Mouse (Mus musculus) regulatory T cell (primary cell): ENCODE results near the gene Rps8.

ENCODE experiments used
- in situ Hi-C: fragments of 300-600 bp; cut with MboI, MseI; formaldehyde crosslinking; loops from one replicate; pipeline ENCODE4 v1.15.1; 2025; ENCODE audit warnings: high pct_unique_total_duplicates

Rps8 gene

GRCm38 (mm10) chr4:117148815-117149214 is 7.2 kb downstream of the Rps8 start:
- in situ Hi-C loops = loop anchor here (25.0 kb wide), 1 partner anchor 1963 kb away; the partner anchor contains the start of gene Slc2a1

GRCm38 (mm10) chr4:117148047-117148713 is 7.9 kb downstream of the Rps8 start:
- in situ Hi-C loops = loop anchor here (25.0 kb wide), 1 partner anchor 1964 kb away; the partner anchor contains the start of gene Slc2a1

GRCm38 (mm10) chr4:117146176-117146575 is 9.9 kb downstream of the Rps8 start:
- in situ Hi-C loops = loop anchor here (25.0 kb wide), 1 partner anchor 1966 kb away; the partner anchor contains the start of gene Slc2a1

GRCm38 (mm10) chr4:117145248-117145647 is 10.8 kb downstream of the Rps8 start:
- in situ Hi-C loops = loop anchor here (25.0 kb wide), 1 partner anchor 1967 kb away; the partner anchor contains the start of gene Slc2a1

GRCm38 (mm10) chr4:117143023-117143422 is 13.0 kb downstream of the Rps8 start:
- in situ Hi-C loops = loop anchor here (5.0 to 25.0 kb wide), 2 partner anchors 146 to 1969 kb away; partner anchors contain the start of genes Hectd3 and Slc2a1

- in situ Hi-C loops = loop anchor here (5.0 to 25.0 kb wide), 2 partner anchors 143 to 1972 kb away; partner anchors contain the start of genes Hectd3 and Slc2a1
These were observed 15.4 kb downstream of the Rps8 start for GRCm38 (mm10) chr4:117140613-117141012.

- in situ Hi-C loops = loop anchor here (25.0 kb wide), 1 partner anchor 1973 kb away; the partner anchor contains the start of gene Slc2a1
These were observed 16.8 kb downstream of the Rps8 start for GRCm38 (mm10) chr4:117139217-117139612.

- in situ Hi-C loops = loop anchor here (25.0 kb wide), 1 partner anchor 1974 kb away; the partner anchor contains the start of gene Slc2a1
These were observed 17.5 kb downstream of the Rps8 start for GRCm38 (mm10) chr4:117138295-117139216.

GRCm38 (mm10) chr4:117136034-117136433 is 20.0 kb downstream of the Rps8 start:
- in situ Hi-C loops = loop anchor here (25.0 kb wide), 1 partner anchor 1976 kb away; the partner anchor contains the start of gene Slc2a1

GRCm38 (mm10) chr4:117134601-117134995 is 21.4 kb downstream of the Rps8 start:
- in situ Hi-C loops = loop anchor here (5.0 to 25.0 kb wide), 2 partner anchors 312 to 1978 kb away; partner anchors contain the start of genes Hpdl and Slc2a1

GRCm38 (mm10) chr4:117133817-117134600 is 22.0 kb downstream of the Rps8 start, which contains the start of gene Plk3:
TSS of gene Plk3 (minus strand) at chr4:117133963.
- in situ Hi-C loops = loop anchor here (5.0 to 25.0 kb wide), 2 partner anchors 312 to 1978 kb away; partner anchors contain the start of genes Hpdl and Slc2a1

GRCm38 (mm10) chr4:117133366-117133796 is 22.7 kb downstream of the Rps8 start:
- in situ Hi-C loops = loop anchor here (5.0 to 25.0 kb wide), 2 partner anchors 311 to 1979 kb away; partner anchors contain the start of genes Hpdl and Slc2a1

- in situ Hi-C loops = loop anchor here (5.0 to 25.0 kb wide), 2 partner anchors 310 to 1980 kb away; partner anchors contain the start of genes Hpdl and Slc2a1
These were observed 23.3 kb downstream of the Rps8 start for GRCm38 (mm10) chr4:117132794-117133143.

GRCm38 (mm10) chr4:117131890-117132793 is 23.9 kb downstream of the Rps8 start:
- in situ Hi-C loops = loop anchor here (5.0 to 25.0 kb wide), 2 partner anchors 310 to 1980 kb away; partner anchors contain the start of genes Hpdl and Slc2a1

- in situ Hi-C loops = loop anchor here (5.0 to 25.0 kb wide), 2 partner anchors 309 to 1981 kb away; partner anchors contain the start of genes Hpdl and Slc2a1
These were observed 24.8 kb downstream of the Rps8 start for GRCm38 (mm10) chr4:117131198-117131597.

- in situ Hi-C loops = loop anchor here (5.0 to 25.0 kb wide), 2 partner anchors 308 to 1982 kb away; partner anchors contain the start of genes Hpdl and Slc2a1
These were observed 25.3 kb downstream of the Rps8 start for GRCm38 (mm10) chr4:117130790-117131189.

- in situ Hi-C loops = loop anchor here (25.0 kb wide), 1 partner anchor 1984 kb away; the partner anchor contains the start of gene Slc2a1
These were observed 27.9 kb downstream of the Rps8 start for GRCm38 (mm10) chr4:117127991-117128686.

GRCm38 (mm10) chr4:117126675-117127290 is 29.3 kb downstream of the Rps8 start, which contains the start of gene Tctex1d4:
TSS of gene Tctex1d4 (plus strand) at chr4:117126794.
- in situ Hi-C loops = loop anchor here (25.0 kb wide), 1 partner anchor 1986 kb away; the partner anchor contains the start of gene Slc2a1
